Mouse (Mus musculus): ENCODE data around the gene Spz1.

Gene Spz1

DNA sequence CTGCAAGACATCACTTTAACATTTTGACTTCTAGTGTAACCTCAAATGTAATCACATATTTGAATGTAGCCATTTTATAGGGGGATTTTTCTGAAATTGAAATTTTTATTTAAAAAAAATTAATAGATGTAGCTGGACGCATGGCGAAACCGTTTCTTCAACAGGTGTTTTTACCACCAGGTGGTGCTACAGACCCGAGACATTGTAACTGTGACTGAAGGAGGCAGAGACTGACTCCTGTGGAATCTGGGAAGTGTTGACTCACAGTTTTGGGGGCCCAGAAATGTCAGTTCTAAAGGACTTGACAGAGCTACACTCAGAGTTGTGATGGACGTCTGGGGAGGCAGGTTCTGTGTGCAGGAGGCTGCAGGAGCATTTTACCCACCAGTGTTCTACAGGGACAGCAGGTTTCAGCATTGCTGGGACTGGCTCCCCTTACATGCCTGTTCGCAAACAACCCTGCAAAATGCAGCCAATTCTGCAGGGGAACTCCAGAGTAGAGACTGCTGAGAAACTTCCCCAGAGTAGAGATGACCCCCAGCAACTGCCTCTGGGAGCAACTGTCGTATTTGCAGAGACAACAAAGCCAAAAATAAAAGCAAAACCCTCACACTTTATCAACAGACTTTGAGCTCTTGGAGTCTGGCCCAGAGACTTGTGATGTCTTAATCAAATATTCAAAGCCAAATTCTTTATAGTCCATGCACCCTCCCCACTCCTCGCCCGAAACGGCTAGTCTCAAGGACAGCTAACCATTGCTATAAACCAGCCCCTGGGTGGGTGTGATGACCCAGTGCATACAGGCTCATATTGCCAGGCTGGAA is 4.5 kb upstream of the Spz1 start:
- in situ Hi-C loops (cut with MseI, MboI): loop anchor here in 1 of 2 experiments (5.0 kb wide), 1 partner anchor 157 kb away; no protein-coding TSS in a partner anchor

- in situ Hi-C loops (cut with MseI, MboI): no loop called here
Observed at GRCm38 (mm10) chr13:92578210-92578609, 2.2 kb upstream of the Spz1 start.

DNA sequence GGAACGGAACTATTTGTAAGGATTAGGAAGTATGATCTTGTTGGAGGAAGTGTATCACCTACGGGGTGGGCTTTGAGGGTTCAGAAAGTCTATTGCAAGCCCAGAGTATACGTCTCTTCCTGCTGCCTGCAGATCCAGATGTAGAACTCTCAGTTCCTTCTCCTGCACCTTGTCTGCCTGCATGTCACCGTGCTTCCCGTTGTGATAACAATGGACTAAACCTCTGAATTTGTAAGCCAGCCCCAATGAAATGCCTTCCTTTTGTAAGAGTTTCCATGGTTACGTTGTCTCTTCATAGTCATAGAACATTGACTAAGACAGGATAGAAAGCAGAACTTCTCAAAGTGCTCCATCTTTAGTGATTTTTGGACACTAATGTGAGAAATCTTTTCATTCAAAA is 716 bp upstream of the Spz1 start:
- in situ Hi-C loops (cut with MseI, MboI): no loop called here

DNA sequence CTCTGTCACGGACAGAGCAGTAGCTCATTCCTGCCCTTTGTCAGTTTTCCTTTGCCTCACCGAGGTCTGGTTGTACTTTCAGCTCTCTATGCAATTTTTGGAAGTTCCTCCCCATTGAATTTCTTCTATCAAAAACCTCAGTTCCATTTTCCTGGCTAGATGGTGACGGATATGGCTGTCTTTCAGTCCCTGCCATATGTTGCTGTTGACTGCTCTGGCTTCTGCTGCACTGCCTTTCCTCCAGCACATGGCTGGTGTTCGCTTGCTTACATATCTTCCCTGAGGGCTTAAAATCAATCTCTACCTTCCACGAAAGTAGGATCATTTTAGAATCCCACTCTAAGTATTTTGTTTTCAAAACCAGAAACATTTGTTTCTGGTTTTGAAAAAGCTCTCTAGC is 16.5 kb downstream of the Spz1 start:
- in situ Hi-C loops (cut with MseI, MboI): no loop called here

- in situ Hi-C loops (cut with MseI, MboI): no loop called here
Observed at GRCm38 (mm10) chr13:92557229-92557628, 18.7 kb downstream of the Spz1 start.

GRCm38 (mm10) chr13:92556458-92557126 is 19.4 kb downstream of the Spz1 start:
- in situ Hi-C loops (cut with MseI, MboI): no loop called here

DNA sequence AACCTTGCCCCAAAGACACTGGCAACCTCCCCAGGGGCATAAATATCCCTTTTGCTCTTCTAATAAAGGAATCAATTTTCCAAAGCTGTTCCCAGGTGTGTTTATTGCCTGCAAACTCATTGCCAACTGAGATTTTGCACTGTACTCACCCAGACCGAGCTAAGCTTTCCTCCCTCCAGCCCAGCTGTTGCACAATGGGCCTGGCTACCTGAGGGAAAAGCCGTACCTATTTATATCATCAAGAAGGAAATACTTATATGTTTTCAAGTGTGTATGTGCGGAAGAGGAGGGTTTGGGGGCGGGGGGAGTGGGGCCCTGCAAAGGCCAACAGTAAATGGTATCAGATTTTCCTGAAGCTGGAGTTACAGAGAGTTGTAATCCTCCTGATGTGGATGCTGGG is 28.9 kb downstream of the Spz1 start:
- in situ Hi-C loops (cut with MseI, MboI): no loop called here

DNA sequence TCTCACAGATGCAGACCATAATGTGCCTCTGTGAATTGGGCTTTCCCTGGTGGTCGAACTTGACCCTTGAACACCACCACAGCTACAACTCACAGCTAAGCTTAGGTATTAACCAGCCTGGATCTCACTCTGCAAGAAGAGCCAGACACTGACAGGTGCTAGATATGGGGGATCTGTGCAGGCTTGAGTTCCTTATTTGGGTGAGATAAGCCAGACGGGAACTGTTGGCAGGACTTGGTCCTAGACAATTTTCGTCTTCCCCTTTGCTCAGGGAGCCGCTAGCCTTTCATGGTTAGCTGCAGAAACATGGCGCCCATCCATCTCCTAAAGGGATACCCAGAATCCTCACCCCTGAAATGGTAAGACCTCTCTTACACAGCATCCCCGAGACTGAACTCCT is 35.0 kb downstream of the Spz1 start:
- in situ Hi-C loops (cut with MseI, MboI): no loop called here

GRCm38 (mm10) chr13:92539126-92539525 is 36.8 kb downstream of the Spz1 start:
- in situ Hi-C loops (cut with MseI, MboI): no loop called here

GRCm38 (mm10) chr13:92533801-92534200 is 42.2 kb downstream of the Spz1 start:
- in situ Hi-C loops (cut with MseI, MboI): no loop called here

GRCm38 (mm10) chr13:92532216-92532615 is 43.8 kb downstream of the Spz1 start:
- in situ Hi-C loops (cut with MseI, MboI): no loop called here

- in situ Hi-C loops (cut with MseI, MboI): no loop called here
Observed at GRCm38 (mm10) chr13:92531237-92531636, 44.7 kb downstream of the Spz1 start.

DNA sequence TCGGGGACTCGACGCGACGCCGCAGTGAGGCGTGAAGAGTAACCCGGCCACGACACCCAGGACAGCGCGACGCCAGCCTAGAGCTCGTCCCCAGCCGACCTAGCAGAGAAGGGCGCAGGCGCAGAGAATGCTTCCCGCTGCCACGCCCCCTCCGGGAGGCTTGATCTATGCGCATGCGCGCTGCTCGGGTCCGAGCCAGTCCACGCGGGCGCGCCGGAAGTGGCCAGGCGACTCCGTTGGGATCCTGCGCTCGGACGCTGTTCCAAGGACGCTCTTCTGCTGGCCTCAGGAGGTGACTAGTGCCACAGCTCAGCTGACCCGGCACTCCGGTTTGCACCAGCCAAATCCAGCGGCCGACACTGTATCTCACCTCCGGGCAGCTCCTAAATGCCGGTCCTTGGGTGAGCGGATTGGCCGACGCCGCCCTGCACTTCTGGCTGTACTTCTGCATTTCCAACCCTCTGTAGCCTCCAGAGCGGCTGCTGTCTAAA is 45.2 kb downstream of the Spz1 start, which contains the start of gene Zfyve16:
Gene Zfyve16 (minus strand): TSS at position 148 of the 491 bp plus-strand sequence.
- in situ Hi-C loops (cut with MseI, MboI): no loop called here

DNA sequence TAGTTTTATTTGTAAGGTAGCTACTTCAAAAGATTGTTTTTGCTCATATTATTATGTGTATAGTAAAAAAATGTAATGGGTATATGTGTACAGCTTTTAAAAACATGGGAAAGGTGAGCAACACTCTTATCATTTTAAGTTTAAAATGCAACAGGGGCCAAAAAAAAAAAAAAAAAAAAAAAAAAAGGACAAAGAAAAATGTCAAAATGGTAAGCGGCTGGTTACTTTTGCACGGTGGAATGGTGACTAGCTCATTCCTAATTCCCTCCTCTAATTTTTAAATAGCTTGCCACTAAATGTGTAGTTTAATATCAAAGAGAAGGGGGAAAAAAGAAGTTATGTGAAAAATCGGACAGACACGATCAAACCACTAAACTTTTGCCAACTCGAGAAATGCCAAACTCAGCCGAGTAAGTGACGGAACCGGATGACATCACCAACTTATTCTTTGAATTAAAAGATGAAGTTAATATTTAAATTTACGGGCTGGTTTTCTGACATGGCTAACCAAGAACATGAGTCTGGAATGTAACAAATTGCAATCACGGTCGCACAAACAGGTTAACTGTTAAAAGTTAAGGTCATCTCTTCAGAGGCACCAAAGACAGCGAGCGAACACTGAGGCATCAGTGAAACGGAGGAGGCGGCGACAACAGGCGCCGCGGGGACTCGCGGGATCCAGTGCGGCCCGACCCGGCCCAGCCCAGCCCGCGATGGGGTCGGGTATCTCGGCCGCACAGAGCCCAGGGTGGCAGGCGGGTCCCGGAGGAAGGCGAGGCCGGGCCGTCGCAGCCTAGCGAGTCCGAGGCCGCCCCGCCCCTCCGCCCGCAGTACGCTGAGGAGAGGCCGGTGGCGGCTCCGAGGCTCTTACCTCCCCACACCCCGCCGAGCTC is 45.9 kb downstream of the Spz1 start:
- in situ Hi-C loops (cut with MseI, MboI): no loop called here
